Mouse (Mus musculus): ENCODE measurements around the gene Maf.

Maf gene

DNA sequence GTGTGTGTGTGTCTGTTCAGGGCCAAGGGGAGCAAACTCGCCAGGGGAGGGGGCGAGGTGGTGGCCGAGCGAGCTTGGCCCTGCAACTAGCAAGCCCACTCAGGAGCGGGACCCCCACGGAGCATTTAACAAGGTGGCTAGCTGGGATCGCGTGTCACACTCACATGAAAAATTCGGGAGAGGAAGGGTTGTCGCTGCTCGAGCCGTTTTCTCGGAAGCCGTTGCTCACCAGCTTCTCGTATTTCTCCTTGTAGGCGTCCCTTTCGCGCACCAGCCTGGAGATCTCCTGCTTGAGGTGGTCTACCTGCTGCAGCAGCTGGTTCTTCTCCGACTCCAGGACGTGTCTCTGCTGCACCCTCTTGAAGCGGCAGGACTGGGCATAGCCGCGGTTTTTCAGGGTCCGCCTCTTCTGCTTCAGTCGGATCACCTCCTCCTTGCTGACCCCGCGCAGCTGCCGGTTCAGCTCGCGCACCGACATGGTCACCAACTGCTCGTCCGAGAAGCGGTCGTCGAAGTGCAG, 1.9 kb downstream of the Maf start:
- no peak for DNase-seq (ENCODE audit: low spot score)

GRCm38 (mm10) chr8:115703056-115703455, 4.5 kb downstream of the Maf start:
- no peak for DNase-seq (ENCODE audit: low spot score)

DNA sequence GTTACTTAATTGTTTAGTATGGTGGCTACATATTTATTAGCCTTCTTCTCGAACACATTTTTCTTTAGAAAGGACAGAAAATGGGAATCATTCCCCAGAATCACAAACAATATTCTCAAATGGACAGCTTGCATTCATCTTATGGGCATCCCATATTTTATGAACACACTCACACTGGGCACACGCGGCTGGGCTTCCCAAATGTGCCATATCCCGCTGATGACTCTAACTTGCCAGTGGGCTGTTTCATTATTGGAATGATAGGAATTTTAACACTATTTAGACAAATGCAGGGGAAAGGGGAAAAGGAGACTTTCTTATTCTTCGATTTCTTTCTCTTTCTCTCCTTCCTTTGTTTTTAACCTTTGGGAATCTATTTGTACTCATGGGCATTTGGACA, 6.6 kb downstream of the Maf start:
- DNase-seq (ENCODE audit: low spot score) = no peak

DNA sequence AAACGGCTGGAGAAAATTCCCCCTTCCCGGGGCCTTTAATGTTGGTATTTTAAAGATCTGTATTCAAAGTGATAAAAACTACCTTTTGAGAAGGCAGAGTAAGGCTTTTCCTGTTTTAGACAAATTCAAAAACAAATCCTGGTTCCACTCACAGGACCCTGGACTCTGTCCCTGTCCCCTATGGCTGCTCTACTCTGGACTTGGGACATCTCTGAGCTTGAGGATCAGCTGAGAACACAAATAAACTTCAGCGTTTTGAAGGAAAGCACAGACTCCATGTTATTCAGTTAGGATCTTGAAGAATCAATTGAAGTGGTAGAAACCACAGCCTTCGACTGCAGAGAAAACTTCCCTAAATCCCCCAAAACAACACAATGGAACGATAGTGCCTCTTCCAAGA, 8.4 kb downstream of the Maf start:
- DNase-seq (ENCODE audit: low spot score) = no peak

DNA sequence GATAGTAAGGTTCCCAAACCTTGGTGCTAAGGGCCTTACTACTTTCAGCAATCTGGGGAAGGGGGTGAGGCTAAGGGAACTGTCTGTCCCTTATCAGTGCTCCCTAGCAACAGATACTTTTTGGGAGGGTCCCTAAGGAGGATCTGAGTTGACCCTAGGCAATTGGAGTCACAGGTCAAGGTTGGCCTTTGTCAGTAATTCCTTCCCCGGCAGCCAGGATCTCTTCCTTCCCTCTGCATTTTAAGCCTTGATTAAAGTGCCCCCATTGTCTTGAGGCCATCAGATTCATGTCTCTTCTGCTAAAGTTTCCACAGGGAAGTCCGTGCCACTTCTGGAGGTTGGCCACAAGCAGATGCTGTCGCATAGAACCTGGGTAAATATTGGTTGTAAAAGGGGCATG, 10.2 kb downstream of the Maf start:
- DNase-seq (ENCODE audit: low spot score) = no peak

GRCm38 (mm10) chr8:115696661-115697060, 10.9 kb downstream of the Maf start:
- DNase-seq (ENCODE audit: low spot score) = no peak

GRCm38 (mm10) chr8:115687349-115687748, 20.2 kb downstream of the Maf start:
- no peak for DNase-seq (ENCODE audit: low spot score)

- no peak for DNase-seq (ENCODE audit: low spot score)
Observed at GRCm38 (mm10) chr8:115683309-115683708, 24.3 kb downstream of the Maf start.

- no peak for DNase-seq (ENCODE audit: low spot score)
Observed at GRCm38 (mm10) chr8:115679539-115679938, 28.1 kb downstream of the Maf start.

DNA sequence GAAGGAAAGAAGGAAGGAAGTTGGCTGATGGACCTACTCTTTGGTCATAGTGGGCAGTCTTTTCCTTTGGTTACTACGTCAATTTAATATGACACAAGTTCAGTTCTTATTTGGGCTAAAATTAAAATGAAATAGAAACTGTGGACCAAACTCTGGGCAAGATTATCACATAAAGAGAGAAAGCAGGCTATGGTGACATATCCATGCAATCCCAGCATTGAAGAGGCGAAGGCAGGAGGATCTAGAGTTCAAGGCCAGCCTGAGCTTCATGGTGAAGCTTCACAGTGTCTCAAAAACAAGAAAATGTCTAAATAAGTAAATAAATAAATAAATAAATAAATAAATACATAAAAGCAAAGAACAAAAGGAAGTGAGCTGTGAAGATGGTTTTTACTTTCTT, 42.7 kb downstream of the Maf start:
- DNase-seq (ENCODE audit: low spot score) = no peak

DNA sequence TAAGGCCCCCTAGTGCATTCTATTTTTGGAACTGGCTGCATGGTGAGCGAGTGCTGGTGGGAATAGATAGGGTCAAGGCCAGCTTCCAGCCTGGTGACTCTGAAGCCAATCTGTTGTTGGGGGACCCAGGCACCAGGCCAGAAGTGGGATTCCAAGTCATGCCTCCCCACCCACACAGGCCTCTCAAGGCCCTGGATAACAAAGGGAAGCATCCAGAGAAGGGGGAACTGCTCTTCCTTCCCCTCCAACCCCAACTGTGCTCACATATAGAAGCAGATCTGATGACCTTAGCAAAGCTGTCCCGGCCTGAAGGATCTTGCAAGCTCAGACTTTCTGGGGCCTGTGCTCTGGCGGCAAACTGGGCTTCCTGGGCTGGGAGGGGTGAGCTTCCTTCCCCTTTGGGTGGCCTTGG, 57.5 kb downstream of the Maf start:
- peak; percentile 3 for DNase-seq (ENCODE audit: low spot score)

GRCm38 (mm10) chr8:115645139-115645538, 62.5 kb downstream of the Maf start:
- DNase-seq (ENCODE audit: low spot score) = no peak

DNA sequence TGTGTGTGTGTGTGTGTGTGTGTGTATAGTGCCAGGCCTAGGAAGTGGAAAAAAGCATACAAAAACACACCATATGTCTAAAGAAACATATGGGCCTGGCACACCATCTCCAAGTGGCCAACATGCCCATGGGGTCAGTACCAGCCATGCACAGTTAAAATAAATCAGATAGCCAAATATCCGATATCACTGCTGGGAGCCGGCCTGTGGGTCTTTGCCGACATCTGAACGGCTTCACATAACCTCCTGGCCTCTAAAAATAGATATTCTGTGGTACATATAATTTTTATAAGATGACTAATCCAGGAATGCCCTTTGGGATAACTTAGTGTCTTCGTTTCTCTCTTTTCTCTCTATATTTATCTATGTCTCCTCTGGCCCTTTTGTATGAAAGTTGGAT, 65.7 kb downstream of the Maf start:
- DNase-seq (ENCODE audit: low spot score) = no peak

DNA sequence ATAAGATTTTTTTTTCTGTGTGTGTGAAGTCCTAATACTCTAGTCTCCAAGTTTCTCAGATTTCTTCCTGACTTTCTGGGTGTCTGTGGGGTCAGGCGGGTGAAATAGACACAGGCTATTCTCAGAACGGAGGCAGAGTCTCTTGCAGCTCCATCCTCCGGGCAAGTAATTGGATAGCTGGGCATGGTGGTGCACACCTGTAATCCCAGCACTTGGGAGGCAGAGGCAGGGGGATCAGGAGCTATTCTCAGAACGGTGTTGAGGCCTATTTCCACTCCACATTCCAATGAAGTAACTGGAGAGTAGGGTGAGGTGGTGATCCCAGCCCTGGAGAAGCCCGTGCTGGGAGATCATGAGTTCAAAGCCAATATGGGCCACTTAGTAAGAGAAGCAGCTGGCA, 67.6 kb downstream of the Maf start:
- DNase-seq (ENCODE audit: low spot score) = no peak

- DNase-seq (ENCODE audit: low spot score) = no peak
Observed at GRCm38 (mm10) chr8:115636751-115637150, 70.8 kb downstream of the Maf start.
